Mouse (Mus musculus): ENCODE measurements around the gene Cdcp2. TPM values are rescaled to one million over a fixed set of nuclear protein-coding genes. Genes with fewer than 3 reads are reported as not detected.

Cdcp2 gene
- polyA plus RNA-seq (2015; fragmentation: Nextera tagmentation; extraction: Ambion mirVana): not detected in 2 replicates

- Histone ChIP-seq H3K27me3 (ENCODE audit: control insufficient read depth, insufficient read depth, low read depth, low read length) (no peaks in the 10 kb centered on the region), H3K4me1 (ENCODE audit: control insufficient read depth, low read depth, low read length) (no peaks in the 10 kb centered on the region; the same call in 1 of the 2 replicates), H3K36me3 (ENCODE audit: control insufficient read depth, insufficient read depth) (no peaks in the 10 kb centered on the region), H3K9ac (ENCODE audit: low read depth, low read length) (no peak within 1 kb of the TSS), H3K4me3 (ENCODE audit: low read depth, low read length) (no peak within 1 kb of the TSS), H3K4me2 (ENCODE audit: low read depth, low read length) (no peak within 1 kb of the TSS), H3K9me3 (replicated peaks; ENCODE audit: control insufficient read depth, low read length) (no peaks in the 10 kb centered on the region), H3K27ac (ENCODE audit: low read length) (no peak within 1 kb of the TSS)
- WGBS (ENCODE audit: insufficient replicate concordance): 73% methylated on average over 16 of the region's 16 CpGs
- ATAC-seq (ENCODE audit: low read depth): no peak
Observed at GRCm38 (mm10) chr4:107096841-107097373, at the start of gene Cdcp2. TSS of gene Cdcp2 (plus strand) at chr4:107096891.

GRCm38 (mm10) chr4:107047806-107048205, 48.9 kb upstream of the Cdcp2 start:
- H3K27ac ChIP-seq (ENCODE audit: low read length): no peak overlapping the region
- ATAC-seq (ENCODE audit: low read depth): no peak
- peaks cover 22% of the 10 kb centered on the region for H3K36me3 ChIP-seq (ENCODE audit: control insufficient read depth, insufficient read depth)
- H3K4me1 ChIP-seq (ENCODE audit: control insufficient read depth, low read depth, low read length): no peaks in the 10 kb centered on the region
- no peak overlapping the region for H3K4me2 ChIP-seq (ENCODE audit: low read depth, low read length)
- no peak overlapping the region for H3K4me3 ChIP-seq (ENCODE audit: low read depth, low read length)
- H3K9ac ChIP-seq (ENCODE audit: low read depth, low read length): no peak overlapping the region
- H3K27me3 ChIP-seq (ENCODE audit: control insufficient read depth, insufficient read depth, low read depth, low read length): no peaks in the 10 kb centered on the region
- 89% methylated on average over 5 of the region's 5 CpGs for WGBS (ENCODE audit: insufficient replicate concordance)
- no peaks in the 10 kb centered on the region for H3K9me3 ChIP-seq (replicated peaks; ENCODE audit: control insufficient read depth, low read length)

DNA sequence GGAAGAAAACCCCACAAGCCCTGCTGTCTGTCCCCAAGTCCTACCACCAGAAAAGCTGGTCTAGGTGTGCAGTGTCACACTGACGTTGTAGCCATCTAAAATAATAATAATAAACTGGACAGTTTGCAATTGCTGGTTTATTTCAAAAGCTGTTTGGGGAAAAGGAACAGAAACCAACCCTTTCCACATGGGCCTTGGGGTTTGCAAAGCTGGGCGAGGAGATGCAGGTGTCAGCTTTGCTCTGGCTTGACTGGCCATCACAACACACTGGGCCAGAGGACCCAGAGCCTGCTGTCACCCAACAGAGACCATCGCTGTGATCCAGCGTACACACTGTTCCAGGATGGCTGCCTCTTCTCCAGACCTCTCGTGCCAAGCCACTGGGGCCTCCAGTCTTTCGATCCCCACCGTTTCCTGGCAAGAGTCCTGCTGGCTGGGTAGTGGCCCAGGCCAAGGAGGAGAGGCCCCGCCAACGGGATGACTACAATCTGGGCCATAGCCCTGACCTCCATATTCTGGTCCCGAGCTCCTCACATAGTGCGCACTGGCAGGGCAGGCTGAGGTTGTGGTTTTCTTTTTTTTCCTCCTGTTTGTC, 48.0 kb upstream of the Cdcp2 start:
- Histone ChIP-seq H3K27me3 (ENCODE audit: control insufficient read depth, insufficient read depth, low read depth, low read length) (no peaks in the 10 kb centered on the region), H3K9me3 (replicated peaks; ENCODE audit: control insufficient read depth, low read length) (no peaks in the 10 kb centered on the region), H3K36me3 (ENCODE audit: control insufficient read depth, insufficient read depth) (peaks cover 22% of the 10 kb centered on the region; the same call in 1 of the 2 replicates), H3K9ac (ENCODE audit: low read depth, low read length) (no peak overlapping the region), H3K4me2 (ENCODE audit: low read depth, low read length) (no peak overlapping the region), H3K4me1 (ENCODE audit: control insufficient read depth, low read depth, low read length) (no peaks in the 10 kb centered on the region), H3K4me3 (ENCODE audit: low read depth, low read length) (no peak overlapping the region), H3K27ac (ENCODE audit: low read length) (no peak overlapping the region)
- ATAC-seq (ENCODE audit: low read depth): no peak
- WGBS (ENCODE audit: insufficient replicate concordance): 88% methylated on average over 11 of the region's 11 CpGs

- no peak overlapping the region for H3K9ac ChIP-seq (ENCODE audit: low read depth, low read length)
- no peak overlapping the region for H3K4me2 ChIP-seq (ENCODE audit: low read depth, low read length)
- 54% methylated on average over 4 of the region's 4 CpGs for WGBS (ENCODE audit: insufficient replicate concordance)
- H3K4me1 ChIP-seq (ENCODE audit: control insufficient read depth, low read depth, low read length): no peaks in the 10 kb centered on the region
- no peaks in the 10 kb centered on the region for H3K9me3 ChIP-seq (replicated peaks; ENCODE audit: control insufficient read depth, low read length)
- H3K4me3 ChIP-seq (ENCODE audit: low read depth, low read length): no peak overlapping the region
- H3K27ac ChIP-seq (ENCODE audit: low read length): no peak overlapping the region
- H3K36me3 ChIP-seq (ENCODE audit: control insufficient read depth, insufficient read depth): peaks cover 8% of the 10 kb centered on the region; the same call in 1 of the 2 replicates
- no peak for ATAC-seq (ENCODE audit: low read depth)
- H3K27me3 ChIP-seq (ENCODE audit: control insufficient read depth, insufficient read depth, low read depth, low read length): no peaks in the 10 kb centered on the region
Observed at GRCm38 (mm10) chr4:107051889-107052288, 44.8 kb upstream of the Cdcp2 start.

DNA sequence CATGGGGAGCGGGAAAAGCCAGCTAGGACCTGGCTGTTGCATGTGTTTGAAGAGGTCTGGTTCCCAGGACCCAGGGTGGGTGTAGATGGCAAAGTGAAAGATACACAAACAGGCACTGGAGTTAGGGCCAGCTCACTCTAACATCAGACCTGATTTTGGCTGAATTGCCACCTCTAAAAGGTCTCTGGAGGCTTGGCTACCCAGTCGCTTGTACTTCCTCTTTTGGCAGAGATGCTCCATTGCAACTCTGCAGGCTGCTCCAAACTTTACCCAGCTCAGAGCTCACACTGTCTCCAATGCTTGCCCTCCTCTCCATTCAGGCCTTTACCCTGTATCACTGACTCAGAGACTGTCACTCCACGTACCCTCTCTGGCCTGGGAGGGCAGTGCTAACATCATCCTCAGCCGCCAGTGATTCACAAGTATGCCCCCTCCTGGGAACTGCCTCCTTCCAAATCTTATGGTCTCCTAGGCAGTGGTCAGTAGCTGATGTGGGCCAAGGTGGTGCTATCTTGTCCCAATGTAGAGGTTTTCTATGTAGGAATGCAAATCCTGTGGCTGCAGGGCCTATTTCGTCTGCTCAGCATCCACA, 43.6 kb upstream of the Cdcp2 start:
- WGBS (ENCODE audit: insufficient replicate concordance): 50% methylated on average over 5 of the region's 5 CpGs
- no peak overlapping the region for H3K9ac ChIP-seq (ENCODE audit: low read depth, low read length)
- no peaks in the 10 kb centered on the region for H3K27me3 ChIP-seq (ENCODE audit: control insufficient read depth, insufficient read depth, low read depth, low read length)
- no peak overlapping the region for H3K4me3 ChIP-seq (ENCODE audit: low read depth, low read length)
- no peak for ATAC-seq (ENCODE audit: low read depth)
- H3K4me2 ChIP-seq (ENCODE audit: low read depth, low read length): no peak overlapping the region
- H3K4me1 ChIP-seq (ENCODE audit: control insufficient read depth, low read depth, low read length): no peaks in the 10 kb centered on the region
- H3K36me3 ChIP-seq (ENCODE audit: control insufficient read depth, insufficient read depth): peaks cover 5% of the 10 kb centered on the region; the same call in 1 of the 2 replicates
- H3K9me3 ChIP-seq (replicated peaks; ENCODE audit: control insufficient read depth, low read length): no peaks in the 10 kb centered on the region
- H3K27ac ChIP-seq (ENCODE audit: low read length): no peak overlapping the region

DNA sequence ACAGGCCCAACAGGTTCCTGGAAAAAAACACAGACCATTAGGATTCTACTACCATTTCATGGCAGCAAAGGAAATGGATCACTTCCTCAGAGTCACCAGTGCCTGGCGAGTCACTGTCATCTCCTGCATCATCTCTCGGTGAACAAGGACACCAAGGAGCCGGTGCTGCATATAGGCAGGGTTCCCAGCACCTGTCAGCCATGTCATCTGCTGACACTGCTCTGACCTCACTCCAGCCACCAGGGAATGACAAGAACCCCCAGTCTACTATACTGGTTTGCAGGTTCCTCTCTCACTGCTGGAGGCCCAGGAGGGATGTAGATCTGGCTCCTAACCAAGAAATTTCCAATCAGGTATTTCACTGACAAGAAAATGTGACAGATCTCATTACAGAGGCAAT, 40.6 kb upstream of the Cdcp2 start:
- peaks cover 3% of the 10 kb centered on the region for H3K36me3 ChIP-seq (ENCODE audit: control insufficient read depth, insufficient read depth)
- ATAC-seq (ENCODE audit: low read depth): no peak
- no peaks in the 10 kb centered on the region for H3K4me1 ChIP-seq (ENCODE audit: control insufficient read depth, low read depth, low read length)
- no peak overlapping the region for H3K4me3 ChIP-seq (ENCODE audit: low read depth, low read length)
- no peak overlapping the region for H3K27ac ChIP-seq (ENCODE audit: low read length)
- no peaks in the 10 kb centered on the region for H3K27me3 ChIP-seq (ENCODE audit: control insufficient read depth, insufficient read depth, low read depth, low read length)
- WGBS (ENCODE audit: insufficient replicate concordance): 72% methylated on average over 3 of the region's 3 CpGs
- no peaks in the 10 kb centered on the region for H3K9me3 ChIP-seq (replicated peaks; ENCODE audit: control insufficient read depth, low read length)
- no peak overlapping the region for H3K4me2 ChIP-seq (ENCODE audit: low read depth, low read length)
- no peak overlapping the region for H3K9ac ChIP-seq (ENCODE audit: low read depth, low read length)

- H3K9ac ChIP-seq (ENCODE audit: low read depth, low read length): no peak overlapping the region
- ATAC-seq (ENCODE audit: low read depth): no peak
- H3K9me3 ChIP-seq (replicated peaks; ENCODE audit: control insufficient read depth, low read length): no peaks in the 10 kb centered on the region
- no peaks in the 10 kb centered on the region for H3K4me1 ChIP-seq (ENCODE audit: control insufficient read depth, low read depth, low read length)
- 68% methylated on average over 5 of the region's 5 CpGs for WGBS (ENCODE audit: insufficient replicate concordance)
- no peak overlapping the region for H3K4me2 ChIP-seq (ENCODE audit: low read depth, low read length)
- peaks cover 6% of the 10 kb centered on the region for H3K36me3 ChIP-seq (ENCODE audit: control insufficient read depth, insufficient read depth)
- H3K4me3 ChIP-seq (ENCODE audit: low read depth, low read length): no peak overlapping the region
- H3K27me3 ChIP-seq (ENCODE audit: control insufficient read depth, insufficient read depth, low read depth, low read length): no peaks in the 10 kb centered on the region
- no peak overlapping the region for H3K27ac ChIP-seq (ENCODE audit: low read length)
Observed at GRCm38 (mm10) chr4:107058346-107058745, 38.3 kb upstream of the Cdcp2 start.

- H3K4me1 ChIP-seq (ENCODE audit: control insufficient read depth, low read depth, low read length): no peaks in the 10 kb centered on the region
- no peak overlapping the region for H3K4me3 ChIP-seq (ENCODE audit: low read depth, low read length)
- no peak overlapping the region for H3K4me2 ChIP-seq (ENCODE audit: low read depth, low read length)
- WGBS (ENCODE audit: insufficient replicate concordance): 49% methylated on average over 6 of the region's 6 CpGs
- peaks cover 6% of the 10 kb centered on the region for H3K36me3 ChIP-seq (ENCODE audit: control insufficient read depth, insufficient read depth)
- ATAC-seq (ENCODE audit: low read depth): no peak
- H3K9ac ChIP-seq (ENCODE audit: low read depth, low read length): no peak overlapping the region
- H3K9me3 ChIP-seq (replicated peaks; ENCODE audit: control insufficient read depth, low read length): no peaks in the 10 kb centered on the region
- H3K27me3 ChIP-seq (ENCODE audit: control insufficient read depth, insufficient read depth, low read depth, low read length): no peaks in the 10 kb centered on the region
- H3K27ac ChIP-seq (ENCODE audit: low read length): no peak overlapping the region
Observed at GRCm38 (mm10) chr4:107058781-107059180, 37.9 kb upstream of the Cdcp2 start.

DNA sequence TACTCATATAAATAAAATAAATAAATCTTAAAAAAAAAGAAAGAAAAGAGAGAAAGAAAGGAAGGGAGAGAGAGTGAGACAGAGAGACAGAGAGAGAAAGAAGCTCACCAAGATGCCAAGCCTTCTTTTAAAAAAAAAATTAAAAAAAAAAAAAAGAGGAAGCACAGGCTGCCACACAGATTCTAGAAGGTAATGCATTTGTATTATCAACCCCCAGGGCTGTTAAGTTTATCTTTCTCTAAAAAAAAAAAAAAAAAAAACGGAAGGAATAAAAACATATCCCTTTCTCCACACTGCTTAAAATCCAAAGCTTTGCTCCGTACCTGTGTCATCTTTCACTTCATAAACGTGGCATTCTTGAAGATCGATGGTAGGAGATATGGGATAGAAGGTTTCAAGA, 35.1 kb upstream of the Cdcp2 start:
- H3K36me3 ChIP-seq (ENCODE audit: control insufficient read depth, insufficient read depth): peaks cover 6% of the 10 kb centered on the region
- no peaks in the 10 kb centered on the region for H3K27me3 ChIP-seq (ENCODE audit: control insufficient read depth, insufficient read depth, low read depth, low read length)
- no peak for ATAC-seq (ENCODE audit: low read depth)
- H3K27ac ChIP-seq (ENCODE audit: low read length): no peak overlapping the region
- WGBS (ENCODE audit: insufficient replicate concordance): 68% methylated on average over 4 of the region's 4 CpGs
- no peak overlapping the region for H3K4me3 ChIP-seq (ENCODE audit: low read depth, low read length)
- peaks cover 9% of the 10 kb centered on the region for H3K4me1 ChIP-seq (ENCODE audit: control insufficient read depth, low read depth, low read length)
- no peak overlapping the region for H3K9ac ChIP-seq (ENCODE audit: low read depth, low read length)
- no peak overlapping the region for H3K4me2 ChIP-seq (ENCODE audit: low read depth, low read length)
- H3K9me3 ChIP-seq (replicated peaks; ENCODE audit: control insufficient read depth, low read length): no peaks in the 10 kb centered on the region

Data from liver, embryonic 16.5 days (tissue).